Mouse (Mus musculus): ENCODE results near the gene Zfp120.
"Not testable (repeated sequence)": the region's sequence is repeated elsewhere in the genome, so short reads cannot be mapped to it uniquely, and the experiment has no call there.

Gene Zfp120

GRCm38 (mm10) chr2:150136435-150136897, at the start of gene Zfp120:
Zfp120 (minus strand) TSS chr2:150136708.
- DNase-seq (ENCODE audit: low read depth, low spot score): peak; percentile 85

- DNase-seq (ENCODE audit: low read depth, low spot score): not testable (repeated sequence)
These were observed 45.1 kb upstream of the Zfp120 start, which contains the start of gene Gm14139 for GRCm38 (mm10) chr2:150181570-150181999. Gm14139 (plus strand) TSS chr2:150181755.

- not testable (repeated sequence) for DNase-seq (ENCODE audit: low read depth, low spot score)
These were observed 44.5 kb upstream of the Zfp120 start for GRCm38 (mm10) chr2:150181046-150181445.

GRCm38 (mm10) chr2:150179579-150179978, 43.1 kb upstream of the Zfp120 start, which contains the start of gene Gm10770:
Gm10770 (minus strand) TSS chr2:150179679.
- not testable (repeated sequence) for DNase-seq (ENCODE audit: low read depth, low spot score)

- no peak for DNase-seq (ENCODE audit: low read depth, low spot score)
These were observed 37.3 kb upstream of the Zfp120 start for GRCm38 (mm10) chr2:150173833-150174232.

- no peak for DNase-seq (ENCODE audit: low read depth, low spot score)
These were observed 30.2 kb upstream of the Zfp120 start for GRCm38 (mm10) chr2:150166703-150167102.

- no peak for DNase-seq (ENCODE audit: low read depth, low spot score)
These were observed 3.7 kb downstream of the Zfp120 start for GRCm38 (mm10) chr2:150132773-150133172.

GRCm38 (mm10) chr2:150132002-150132401, 4.5 kb downstream of the Zfp120 start:
- DNase-seq (ENCODE audit: low read depth, low spot score): not testable (repeated sequence)

GRCm38 (mm10) chr2:150111247-150111912, 25.1 kb downstream of the Zfp120 start:
- no peak for DNase-seq (ENCODE audit: low read depth, low spot score)

GRCm38 (mm10) chr2:150099618-150100017, 36.9 kb downstream of the Zfp120 start:
- not testable (repeated sequence) for DNase-seq (ENCODE audit: low read depth, low spot score)

Data from retina, adult 2 months (tissue).